Mouse (Mus musculus) hindbrain, embryonic 14.5 days (tissue): ENCODE results near the gene Pitpnm3. TPM values are rescaled to one million over a fixed set of nuclear protein-coding genes. Genes with fewer than 3 reads are reported as not detected.

Experiments used
- ATAC-seq: fragments of 200-750 bp; cut with Nextera tagmentation; 2 replicates; pipeline ENCODE4 v1.8.0; 2017; ENCODE audit warnings: moderate number of reproducible peaks, mild to moderate bottlenecking, moderate TSS enrichment, moderate library complexity; ENCODE audit not compliant: low FRiP score
- DNase-seq: peaks from one replicate; pipeline ENCODE4 v3.0.0-alpha.2; 2015; ENCODE audit warnings: low spot score
- H3K27ac ChIP-seq: fragments of 300-500 bp; sonication (generic); 2 replicates; pipeline ENCODE4 v1.5.1; 2014; ENCODE audit warnings: mild to moderate bottlenecking, moderate library complexity
- H3K27me3 ChIP-seq: fragments of 300-500 bp; sonication (generic); 2 replicates; pipeline ENCODE4 v1.6.1; 2014; ENCODE audit warnings: mild to moderate bottlenecking, low read length, mixed read lengths; ENCODE audit not compliant: control insufficient read depth, insufficient read depth
- H3K36me3 ChIP-seq: fragments of 300-500 bp; sonication (generic); replicated peaks from 2 replicates; pipeline ENCODE4 v1.6.1; 2014; ENCODE audit not compliant: control insufficient read depth, insufficient read depth
- H3K4me1 ChIP-seq: fragments of 300-500 bp; sonication (generic); replicated peaks from 2 replicates; pipeline ENCODE4 v1.6.1; 2014; ENCODE audit warnings: antibody characterized with exemption, low read length, mixed read lengths; ENCODE audit not compliant: control insufficient read depth, insufficient read depth
- H3K4me2 ChIP-seq: fragments of 300-500 bp; sonication (generic); replicated peaks from 2 replicates; pipeline ENCODE4 v1.6.1; 2014; ENCODE audit warnings: mild to moderate bottlenecking, moderate library complexity
- H3K4me3 ChIP-seq: fragments of 300-500 bp; sonication (generic); replicated peaks from 2 replicates; pipeline ENCODE4 v1.5.1; 2014; ENCODE audit warnings: mild to moderate bottlenecking, low read length
- H3K9ac ChIP-seq: fragments of 300-500 bp; sonication (generic); 2 replicates; pipeline ENCODE4 v1.6.1; 2014
- H3K9me3 ChIP-seq: fragments of 300-500 bp; sonication (generic); 2 replicates; pipeline ENCODE4 v1.6.1; 2016; ENCODE audit warnings: low read length; ENCODE audit not compliant: control insufficient read depth
- WGBS: fragments of 180-500 bp; shearing (Covaris S2); extraction: QIAGEN DNeasy Blood & Tissue Kit; methylation state at CpG from one replicate; pipeline ENCODE4 v1.1.7; 2014; 5-methylcytosine and 5-hydroxymethylcytosine counted together
- polyA plus RNA-seq: library from polyadenylated mRNA; unstranded; fragments of >200 nt; fragmentation: Nextera tagmentation; extraction: Ambion mirVana; gene quantifications from 2 replicates; pipeline ENCODE4 v1.2.1, GENCODE M21; 2014

Pitpnm3 gene
- polyA plus RNA-seq, 1 experiment from 2014 or later = 4.9 TPM

- WGBS = 64% methylated on average over 4 of the region's 4 CpGs
- Histone ChIP-seq H3K27ac (no peak overlapping the region), H3K4me2 (no peak overlapping the region), H3K27me3 (no peaks in the 10 kb centered on the region), H3K9me3 (no peaks in the 10 kb centered on the region), H3K36me3 (no peaks in the 10 kb centered on the region), H3K4me3 (no peak overlapping the region), H3K9ac (no peak overlapping the region), H3K4me1 (no peaks in the 10 kb centered on the region)
- DNase-seq (no peak), ATAC-seq (no peak)
These were observed 22.3 kb downstream of the Pitpnm3 start for GRCm38 (mm10) chr11:72113296-72113695.

DNA sequence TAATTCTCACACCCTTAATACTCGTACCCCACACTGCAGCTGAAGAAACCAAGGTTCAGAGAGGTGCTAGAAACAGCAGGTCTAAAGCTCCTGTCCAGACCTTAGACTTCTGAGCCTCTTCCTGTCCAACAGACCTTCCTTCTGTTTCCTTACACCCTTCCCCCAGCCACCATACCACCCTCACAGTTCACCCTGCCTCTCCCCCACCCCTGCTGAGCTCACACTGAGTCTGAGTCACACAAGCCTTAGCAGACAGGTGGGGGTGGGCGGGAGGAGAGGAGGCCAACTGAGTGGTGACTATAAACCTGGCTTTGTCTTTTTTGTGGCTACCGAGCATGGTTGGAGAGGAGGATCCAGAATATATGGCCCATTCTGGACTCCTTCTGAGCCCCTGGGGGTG, 24.9 kb downstream of the Pitpnm3 start:
- Histone ChIP-seq H3K4me1 (no peaks in the 10 kb centered on the region), H3K9ac (no peak overlapping the region), H3K36me3 (no peaks in the 10 kb centered on the region), H3K9me3 (no peaks in the 10 kb centered on the region), H3K4me2 (no peak overlapping the region), H3K27ac (no peak overlapping the region), H3K27me3 (no peaks in the 10 kb centered on the region), H3K4me3 (no peak overlapping the region)
- 68% methylated on average over 3 of the region's 3 CpGs for WGBS
- DNase-seq (no peak), ATAC-seq (no peak)

GRCm38 (mm10) chr11:72104223-72104622, 31.4 kb downstream of the Pitpnm3 start:
- WGBS = 71% methylated on average over 8 of the region's 8 CpGs
- H3K9me3 ChIP-seq = no peaks in the 10 kb centered on the region
- H3K27ac ChIP-seq = peak overlapping the region; percentile 74
- ATAC-seq (no peak), DNase-seq (no peak)
- no peak overlapping the region for H3K4me2 ChIP-seq
- no peak overlapping the region for H3K4me3 ChIP-seq
- no peaks in the 10 kb centered on the region for H3K36me3 ChIP-seq
- H3K27me3 ChIP-seq = no peaks in the 10 kb centered on the region
- 0 out of 2 replicates have a peak, but pooled peaks cover 7% of the 10 kb centered on the region for H3K4me1 ChIP-seq
- no peak overlapping the region for H3K9ac ChIP-seq

GRCm38 (mm10) chr11:72103530-72103929, 32.0 kb downstream of the Pitpnm3 start:
- Histone ChIP-seq H3K4me2 (no peak overlapping the region), H3K27me3 (no peaks in the 10 kb centered on the region), H3K4me1 (0 out of 2 replicates have a peak, but pooled peaks cover 10% of the 10 kb centered on the region), H3K4me3 (no peak overlapping the region), H3K27ac (peak overlapping the region; percentile 74), H3K9ac (no peak overlapping the region), H3K9me3 (no peaks in the 10 kb centered on the region), H3K36me3 (no peaks in the 10 kb centered on the region)
- DNase-seq = peak; percentile 40
- 52% methylated on average over 7 of the region's 7 CpGs for WGBS
- peak; percentile 71; the same call in 1 of the 2 replicates for ATAC-seq

DNA sequence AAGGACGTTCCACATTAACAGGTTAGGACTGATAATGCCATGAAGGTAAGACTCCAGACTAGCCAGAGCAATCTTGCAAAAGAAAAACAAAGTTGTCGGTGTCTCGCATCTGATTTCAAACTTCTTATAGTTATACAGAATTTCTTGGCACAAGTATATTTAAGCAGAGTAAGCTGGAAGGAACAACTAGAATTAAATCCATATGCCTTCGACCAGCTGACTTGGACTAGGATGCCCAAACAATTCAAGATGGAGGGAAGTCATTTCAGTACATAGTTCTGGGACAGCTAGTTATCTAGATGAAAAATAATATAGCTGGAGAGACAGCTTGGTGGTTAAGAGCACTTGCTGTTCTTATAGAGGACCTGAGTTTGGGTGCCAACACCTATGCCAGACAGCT, 34.6 kb downstream of the Pitpnm3 start:
- Histone ChIP-seq H3K27me3 (no peaks in the 10 kb centered on the region), H3K4me2 (no peak overlapping the region), H3K4me1 (peaks cover 12% of the 10 kb centered on the region; the same call in 1 of the 2 replicates), H3K4me3 (no peak overlapping the region), H3K27ac (no peak overlapping the region), H3K9ac (no peak overlapping the region), H3K36me3 (no peaks in the 10 kb centered on the region), H3K9me3 (no peaks in the 10 kb centered on the region)
- DNase-seq (no peak), ATAC-seq (no peak)
- WGBS = 95% methylated on average over 4 of the region's 4 CpGs

- DNase-seq (no peak), ATAC-seq (no peak)
- Histone ChIP-seq H3K36me3 (no peaks in the 10 kb centered on the region), H3K9me3 (no peaks in the 10 kb centered on the region), H3K27ac (no peak overlapping the region), H3K27me3 (no peaks in the 10 kb centered on the region), H3K4me2 (no peak overlapping the region), H3K4me3 (no peak overlapping the region), H3K4me1 (peaks cover 21% of the 10 kb centered on the region; the same call in 1 of the 2 replicates), H3K9ac (no peak overlapping the region)
- 73% methylated on average over 4 of the region's 4 CpGs for whole genome bisulfite sequencing
These were observed 36.4 kb downstream of the Pitpnm3 start for GRCm38 (mm10) chr11:72099181-72099580.

- Histone ChIP-seq H3K4me3 (no peak overlapping the region), H3K36me3 (no peaks in the 10 kb centered on the region), H3K27ac (no peak overlapping the region), H3K9me3 (no peaks in the 10 kb centered on the region), H3K4me2 (no peak overlapping the region), H3K9ac (no peak overlapping the region), H3K27me3 (no peaks in the 10 kb centered on the region), H3K4me1 (peaks cover 17% of the 10 kb centered on the region; the same call in 1 of the 2 replicates)
- DNase-seq = no peak
- no peak for ATAC-seq
- WGBS = 73% methylated on average over 3 of the region's 3 CpGs
These were observed 37.6 kb downstream of the Pitpnm3 start for GRCm38 (mm10) chr11:72098027-72098426.

GRCm38 (mm10) chr11:72095994-72096393, 39.6 kb downstream of the Pitpnm3 start:
- Histone ChIP-seq H3K4me2 (no peak overlapping the region), H3K36me3 (no peaks in the 10 kb centered on the region), H3K9me3 (no peaks in the 10 kb centered on the region), H3K9ac (no peak overlapping the region), H3K27ac (no peak overlapping the region), H3K27me3 (no peaks in the 10 kb centered on the region), H3K4me3 (no peak overlapping the region), H3K4me1 (peaks cover 17% of the 10 kb centered on the region; the same call in 1 of the 2 replicates)
- DNase-seq (no peak), ATAC-seq (no peak)
- WGBS = 35% methylated on average over 3 of the region's 3 CpGs

- H3K4me3 ChIP-seq = no peak overlapping the region
- H3K36me3 ChIP-seq = no peaks in the 10 kb centered on the region
- DNase-seq (no peak), ATAC-seq (no peak)
- WGBS = 91% methylated on average over 7 of the region's 7 CpGs
- H3K27ac ChIP-seq = no peak overlapping the region
- H3K9me3 ChIP-seq = no peaks in the 10 kb centered on the region
- H3K4me2 ChIP-seq = no peak overlapping the region
- no peaks in the 10 kb centered on the region for H3K27me3 ChIP-seq
- H3K4me1 ChIP-seq = peaks cover 17% of the 10 kb centered on the region; the same call in 1 of the 2 replicates
- no peak overlapping the region for H3K9ac ChIP-seq
These were observed 41.1 kb downstream of the Pitpnm3 start for GRCm38 (mm10) chr11:72094442-72094841.

DNA sequence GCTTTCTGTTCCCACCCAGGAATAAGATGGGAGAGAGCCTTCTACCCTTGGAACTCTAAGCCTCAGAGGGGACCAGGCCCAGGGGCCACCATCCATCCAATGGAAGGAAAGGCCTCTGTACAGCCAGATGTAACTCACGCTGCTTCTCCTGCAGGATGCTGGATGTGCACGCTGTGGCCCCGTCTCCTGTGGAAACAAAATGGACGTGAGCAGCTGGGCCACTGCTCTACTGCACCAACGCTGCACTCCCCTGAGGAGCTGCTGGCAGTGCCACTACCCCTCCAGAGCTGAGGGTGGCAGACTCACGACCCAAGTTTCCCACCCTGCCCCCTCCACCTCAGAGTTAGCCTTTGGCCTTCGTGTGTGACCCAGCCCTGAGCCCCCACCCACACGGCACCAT, 43.2 kb downstream of the Pitpnm3 start:
- no peak overlapping the region for H3K9ac ChIP-seq
- no peak overlapping the region for H3K4me3 ChIP-seq
- H3K9me3 ChIP-seq = no peaks in the 10 kb centered on the region
- WGBS = 71% methylated on average over 8 of the region's 8 CpGs
- DNase-seq (no peak), ATAC-seq (no peak)
- H3K27me3 ChIP-seq = no peaks in the 10 kb centered on the region
- H3K27ac ChIP-seq = no peak overlapping the region
- H3K4me2 ChIP-seq = no peak overlapping the region
- H3K4me1 ChIP-seq = peaks cover 11% of the 10 kb centered on the region; the same call in 1 of the 2 replicates
- no peaks in the 10 kb centered on the region for H3K36me3 ChIP-seq
